Mouse (Mus musculus): ENCODE measurements at regions not wholly inside any gene's neighbourhood (a gene's known extent, or its start where the extent isn't known, plus 50 kb on each side); places are given as distances from the start of the nearest gene placed in this dataset.

GRCm38 (mm10) chr9:61225020-61225652 lies 147.0 kb upstream of the Tle3 start:
- H3K36me3 ChIP-seq (replicated peaks in 1 of 2; ENCODE audit: control insufficient read depth in 1 of 2, insufficient read depth in 1 of 2, low read length in 1 of 2): no peaks in the 10 kb centered on the region
- TF ChIP-seq BHLHE40 (IDR thresholded peaks at IDR 0.05; ENCODE audit: low read depth, low read length) (peak; percentile 41), MAX (IDR thresholded peaks at IDR 0.05; ENCODE audit: low read length) (0 out of 2 replicates have a peak, but pooled peaks have one; percentile 4), TCF12 (IDR thresholded peaks at IDR 0.05; ENCODE audit: low read depth, low read length) (peak; percentile 77), MYC (IDR thresholded peaks at IDR 0.05; ENCODE audit: low read depth, low read length) (no peak), ZMIZ1 (IDR thresholded peaks at IDR 0.05; ENCODE audit: low read depth, low read length) (no peak), ETS1 (conservative IDR thresholded peaks at IDR 0.05; ENCODE audit: low read depth, low read length) (peak; percentile 47), JUND (conservative IDR thresholded peaks at IDR 0.05; ENCODE audit: low read depth, low read length) (no peak), SMC3 (IDR thresholded peaks at IDR 0.05; ENCODE audit: low read depth, low read length) (peak; percentile 5; the same call in 1 of the 2 replicates), USF2 (conservative IDR thresholded peaks at IDR 0.05; ENCODE audit: low read depth, low read length) (no peak)
- in situ Hi-C loops (cut with MboI; ENCODE audit: low pct_ligation_motif_present, low pct_unique_long_range_greater_than_20kb, low sequenced_read_pairs) (no loop called here), dilution Hi-C loops (cut with MboI; ENCODE audit: extremely low pct_ligation_motif_present, extremely low pct_unique_long_range_greater_than_20kb, low sequenced_read_pairs) (no loop called here)
- no peak overlapping the region for H3K9ac ChIP-seq (ENCODE audit: insufficient read depth, low read depth)
- H3K4me1 ChIP-seq (ENCODE audit: control insufficient read depth in 1 of 2, insufficient read depth in 2 of 2): peaks cover 36 to 75% of the 10 kb centered on the region in 2 experiments
- H3K4me2 ChIP-seq (ENCODE audit: insufficient read depth, low read depth, poor library complexity, severe bottlenecking): no peak overlapping the region
- H3K27ac ChIP-seq (ENCODE audit: insufficient read depth, low read depth): no peak overlapping the region
- H3K9me3 ChIP-seq (replicated peaks; ENCODE audit: low read length): peaks cover 8% of the 10 kb centered on the region
- no peak overlapping the region for H3K4me3 ChIP-seq (replicated peaks in 1 of 3; ENCODE audit: low read depth in 2 of 3, low read length in 2 of 3, poor library complexity in 1 of 3)
- H3K79me2 ChIP-seq (replicated peaks; ENCODE audit: control insufficient read depth, extremely low read depth, insufficient read depth, poor library complexity, severe bottlenecking): no peaks in the 10 kb centered on the region
- DNase-seq (ENCODE audit: extremely low read depth): peak; percentile 61
- no peaks in the 10 kb centered on the region for H3K27me3 ChIP-seq (replicated peaks)

DNA sequence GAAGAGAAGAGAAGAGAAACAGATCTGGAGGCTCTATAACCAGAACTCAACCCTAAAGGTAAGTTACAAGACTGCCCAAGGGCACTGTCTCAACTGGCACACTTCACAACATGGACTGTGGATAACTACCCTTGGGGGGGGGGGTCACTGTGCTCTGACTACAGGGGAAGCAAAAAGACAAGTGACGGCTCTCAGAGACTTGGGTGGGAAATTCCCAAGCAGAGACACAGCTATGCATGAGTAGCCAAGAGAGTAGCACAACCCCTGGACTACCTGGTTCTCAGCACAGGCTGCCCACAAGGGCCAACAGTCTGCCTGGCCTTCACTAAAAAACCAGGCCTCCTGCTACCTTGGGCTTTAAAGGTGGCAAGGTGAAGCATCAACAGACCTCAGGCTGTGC lies 146.3 kb upstream of the Tle3 start:
- dilution Hi-C loops (cut with MboI; ENCODE audit: extremely low pct_ligation_motif_present, extremely low pct_unique_long_range_greater_than_20kb, low sequenced_read_pairs) (no loop called here), in situ Hi-C loops (cut with MboI; ENCODE audit: low pct_ligation_motif_present, low pct_unique_long_range_greater_than_20kb, low sequenced_read_pairs) (no loop called here)
- peak overlapping the region; percentile 50; the same call in 1 of the 2 replicates for H3K27ac ChIP-seq (ENCODE audit: insufficient read depth, low read depth)
- no peaks in the 10 kb centered on the region for H3K27me3 ChIP-seq (replicated peaks)
- peak; percentile 67 for DNase-seq (ENCODE audit: extremely low read depth)
- H3K9ac ChIP-seq (ENCODE audit: insufficient read depth, low read depth): no peak overlapping the region
- peaks cover 36 to 68% of the 10 kb centered on the region in 2 experiments for H3K4me1 ChIP-seq (ENCODE audit: control insufficient read depth in 1 of 2, insufficient read depth in 2 of 2)
- no peaks in the 10 kb centered on the region for H3K79me2 ChIP-seq (replicated peaks; ENCODE audit: control insufficient read depth, extremely low read depth, insufficient read depth, poor library complexity, severe bottlenecking)
- peak overlapping the region; percentile 23; the same call in 1 of the 2 replicates for H3K4me2 ChIP-seq (ENCODE audit: insufficient read depth, low read depth, poor library complexity, severe bottlenecking)
- peaks cover 8% of the 10 kb centered on the region for H3K9me3 ChIP-seq (replicated peaks; ENCODE audit: low read length)
- no peaks in the 10 kb centered on the region for H3K36me3 ChIP-seq (replicated peaks in 1 of 2; ENCODE audit: control insufficient read depth in 1 of 2, insufficient read depth in 1 of 2, low read length in 1 of 2)
- no peak overlapping the region for H3K4me3 ChIP-seq (replicated peaks in 1 of 3; ENCODE audit: low read depth in 2 of 3, low read length in 2 of 3, poor library complexity in 1 of 3)
- TF ChIP-seq ZKSCAN1 (IDR thresholded peaks at IDR 0.05; ENCODE audit: borderline replicate concordance, low read depth, low read length) (no peak), NELFE (IDR thresholded peaks at IDR 0.05; ENCODE audit: low read depth, low read length) (no peak), EP300 (IDR thresholded peaks at IDR 0.05; ENCODE audit: low read length) (peak; percentile 82), BHLHE40 (IDR thresholded peaks at IDR 0.05; ENCODE audit: low read depth, low read length) (peak; percentile 64), ZMIZ1 (IDR thresholded peaks at IDR 0.05; ENCODE audit: low read depth, low read length) (no peak), POLR2AphosphoS2 (IDR thresholded peaks at IDR 0.05; ENCODE audit: low read depth, low read length) (no peak), ZNF384 (IDR thresholded peaks at IDR 0.05; ENCODE audit: low read depth, low read length) (0 out of 2 replicates have a peak, but pooled peaks have one; percentile 9), RAD21 (IDR thresholded peaks at IDR 0.05; ENCODE audit: low read depth, low read length) (no peak; the same call in 1 of the 2 replicates), CHD2 (IDR thresholded peaks at IDR 0.05; ENCODE audit: low read length) (peak; percentile 33; the same call in 1 of the 2 replicates), MEF2A (IDR thresholded peaks at IDR 0.05; ENCODE audit: borderline replicate concordance, low read depth, low read length) (peak; percentile 54; the same call in 1 of the 2 replicates), JUND (conservative IDR thresholded peaks at IDR 0.05; ENCODE audit: low read depth, low read length) (no peak), MAFK (IDR thresholded peaks at IDR 0.05; ENCODE audit: insufficient replicate concordance, low read length) (no peak), USF1 (IDR thresholded peaks at IDR 0.05; ENCODE audit: low read depth, low read length) (no peak), IRF4 (IDR thresholded peaks at IDR 0.05; ENCODE audit: low read depth, low read length) (peak; percentile 76), ELF1 (IDR thresholded peaks at IDR 0.05; ENCODE audit: low read depth, low read length) (peak; percentile 53), UBTF (IDR thresholded peaks at IDR 0.05; ENCODE audit: low read depth, low read length) (no peak), MXI1 (IDR thresholded peaks at IDR 0.05; ENCODE audit: low read depth, low read length) (0 out of 2 replicates have a peak, but pooled peaks have one; percentile 27), POLR2A (IDR thresholded peaks at IDR 0.05; ENCODE audit: low read depth, low read length) (no peak), PAX5 (IDR thresholded peaks at IDR 0.05; ENCODE audit: low read length) (no peak), ZC3H11A (IDR thresholded peaks at IDR 0.05; ENCODE audit: low read depth, low read length) (no peak), CTCF (conservative IDR thresholded peaks at IDR 0.05 in 1 of 2, IDR thresholded peaks at IDR 0.05 in 1 of 2; ENCODE audit: low read depth in 2 of 2, low read length in 2 of 2) (no peak; a peak in 1 of 4 replicates), NRF1 (IDR thresholded peaks at IDR 0.05; ENCODE audit: low read depth, low read length) (no peak), KAT2A (IDR thresholded peaks at IDR 0.05; ENCODE audit: insufficient replicate concordance, low read length) (no peak), SMC3 (IDR thresholded peaks at IDR 0.05; ENCODE audit: low read depth, low read length) (peak; percentile 25), E2F4 (IDR thresholded peaks at IDR 0.05; ENCODE audit: insufficient replicate concordance, low read depth, low read length) (no peak), RCOR1 (conservative IDR thresholded peaks at IDR 0.05; ENCODE audit: low read depth, low read length) (no peak), JUN (IDR thresholded peaks at IDR 0.05; ENCODE audit: insufficient read depth, low read depth, low read length) (no peak)
